Mouse (Mus musculus): ENCODE measurements around the gene Eva1c.

Gene Eva1c

DNA sequence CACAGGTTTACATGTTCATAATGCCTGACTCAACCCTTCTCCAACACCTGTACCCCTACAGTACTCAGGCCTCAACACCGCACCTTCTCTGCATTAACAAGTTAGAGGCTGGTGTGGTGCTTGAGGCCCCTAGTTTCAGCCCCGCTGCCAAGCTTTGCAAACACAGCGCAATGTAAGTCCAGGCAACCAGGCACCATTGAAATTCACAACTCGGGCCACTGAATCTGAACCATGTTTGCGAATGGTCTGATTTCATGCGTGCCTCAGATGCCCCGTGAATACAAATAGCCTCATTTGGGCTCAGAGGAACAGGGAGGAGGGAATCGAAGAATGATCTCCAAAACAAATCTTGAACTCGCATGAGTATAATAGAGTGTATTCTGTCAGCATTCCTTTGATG lies 15.6 kb downstream of the Eva1c start:
- CTCF ChIA-PET, result no interaction called here

DNA sequence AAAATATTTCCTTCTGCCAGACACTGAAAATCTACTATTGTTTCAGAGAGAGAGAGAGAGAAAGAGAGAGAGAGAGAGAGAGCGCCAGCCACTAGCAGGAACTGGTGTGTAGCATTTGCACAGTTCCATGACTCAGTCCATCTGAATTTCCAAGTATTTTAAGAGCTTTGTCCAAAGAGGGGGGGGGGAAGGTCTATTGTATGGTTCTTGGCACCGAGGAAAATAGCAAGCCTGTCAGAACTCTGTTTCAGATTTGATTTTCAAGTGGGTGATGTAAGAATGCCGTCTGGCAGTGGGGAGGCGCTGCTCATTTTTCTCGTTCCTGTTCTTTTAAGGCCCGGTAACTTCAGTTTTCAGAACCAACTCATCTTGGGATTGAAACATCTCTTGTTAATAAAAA lies 18.5 kb downstream of the Eva1c start:
- ChIA-PET POLR2A (interaction anchor here in 1 of 4 experiments (1.5 kb wide), 1 partner anchor 14 kb away, joined by 3 read pairs; no protein-coding TSS in a partner anchor), CTCF (interaction anchor here in 1 of 4 experiments (0.7 kb wide), 1 partner anchor 13 kb away, joined by 4 read pairs; no protein-coding TSS in a partner anchor)

More for the DNA sequence above, 15.6 kb downstream of the Eva1c start:
- POLR2A ChIA-PET, result interaction anchor here in 1 of 4 experiments (0.7 kb wide), 1 partner anchor 128 kb away, joined by 3 read pairs; no protein-coding TSS in a partner anchor

DNA sequence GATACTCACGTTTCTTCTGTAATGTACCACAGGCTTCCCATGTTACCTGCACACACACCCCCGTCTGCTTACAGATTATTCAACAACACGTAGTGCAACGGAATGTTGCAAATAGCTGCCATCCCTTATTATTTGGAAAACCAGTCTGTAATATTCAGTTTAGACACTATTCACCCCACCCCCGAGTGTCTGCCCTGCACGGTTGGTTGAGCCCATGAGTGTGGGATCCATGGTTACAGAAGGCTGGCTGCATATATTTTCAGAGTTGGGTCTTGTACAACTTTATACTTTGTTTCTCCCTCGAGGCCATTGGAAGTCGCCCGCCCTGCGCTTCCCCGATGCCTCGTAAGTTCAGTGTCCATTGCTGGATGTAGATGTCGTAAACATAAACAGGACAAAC lies 19.1 kb downstream of the Eva1c start:
- ChIA-PET CTCF (no interaction called here), POLR2A (interaction anchor here in 1 of 4 experiments (1.5 kb wide), 1 partner anchor 15 kb away, joined by 3 read pairs; no protein-coding TSS in a partner anchor)

DNA sequence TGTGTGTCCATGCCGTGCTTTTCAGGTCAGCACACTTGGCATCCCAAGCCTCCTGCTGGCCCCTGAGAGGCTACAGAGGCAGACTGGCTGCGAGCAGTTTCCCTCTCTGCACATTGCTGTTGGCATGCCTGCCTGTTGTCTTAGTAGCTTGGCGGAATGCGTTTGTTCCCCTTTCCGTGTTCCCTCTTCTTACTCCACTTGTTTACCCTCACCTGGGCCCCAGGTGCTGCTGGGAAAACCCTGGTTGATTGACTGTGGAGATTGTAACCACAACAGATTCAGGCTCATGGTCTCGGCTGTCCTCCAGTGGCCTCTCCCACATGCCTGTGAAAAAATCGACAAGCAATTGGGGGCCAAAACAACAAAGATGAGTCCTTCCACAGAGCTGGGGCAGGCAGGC lies 22.2 kb downstream of the Eva1c start:
- POLR2A ChIA-PET, result interaction anchor here in 3 of 4 experiments (0.9 to 2.2 kb wide), 8 partner anchors 18 to 636 kb away, joined by 3 to 13 read pairs (median 6); partner anchors contain the start of genes Cfap298 (in 2 of the 3), Ifnar1 (in 1 of the 3) and Synj1 (in 1 of the 3)
- CTCF ChIA-PET, result interaction anchor here in 3 of 4 experiments (0.5 to 1.5 kb wide), 3 partner anchors 11 to 23 kb away, joined by 3 read pairs; partner anchors contain the start of gene Eva1c (in 1 of the 3)

DNA sequence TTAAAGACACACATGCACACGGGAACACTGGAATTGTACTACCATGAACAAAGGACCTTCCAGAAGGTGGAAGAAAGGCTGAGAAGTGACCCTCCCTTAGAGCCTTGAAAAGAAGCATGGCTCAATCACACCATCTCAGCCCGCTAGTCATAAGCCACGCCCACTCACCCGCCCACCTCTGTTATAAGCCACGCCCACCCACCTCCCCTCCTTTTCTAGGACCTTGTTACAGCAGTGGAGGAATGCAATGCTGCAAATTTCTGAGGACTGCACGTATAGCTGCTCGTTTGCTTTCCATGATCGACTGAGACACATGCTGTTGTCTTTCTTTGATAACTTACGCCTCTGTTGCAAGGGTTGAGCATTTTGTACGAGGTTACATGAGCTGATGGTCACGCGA lies 22.7 kb downstream of the Eva1c start:
- POLR2A ChIA-PET, result interaction anchor here (0.6 to 2.2 kb wide), 12 partner anchors 18 to 786 kb away, joined by 3 to 13 read pairs (median 4); partner anchors contain the start of genes Cfap298 (in 2 of the 4), Ifnar1 (in 1 of the 4), Sod1 (in 1 of the 4) and Synj1 (in 1 of the 4)
- CTCF ChIA-PET, result interaction anchor here in 3 of 4 experiments (0.5 to 1.5 kb wide), 3 partner anchors 11 to 24 kb away, joined by 3 read pairs; partner anchors contain the start of gene Eva1c (in 1 of the 3)

- CTCF ChIA-PET, result interaction anchor here in 1 of 4 experiments (0.6 kb wide), 1 partner anchor 14 kb away, joined by 5 read pairs; no protein-coding TSS in a partner anchor
- POLR2A ChIA-PET, result interaction anchor here in 1 of 4 experiments (1.1 kb wide), 1 partner anchor 15 kb away, joined by 3 read pairs; no protein-coding TSS in a partner anchor
Observed at GRCm38 (mm10) chr16:90850881-90851280, 24.4 kb downstream of the Eva1c start.

- CTCF ChIA-PET, result no interaction called here
- POLR2A ChIA-PET, result interaction anchor here in 1 of 4 experiments (1.0 kb wide), 1 partner anchor 47 kb away, joined by 3 read pairs; no protein-coding TSS in a partner anchor
Observed at GRCm38 (mm10) chr16:90851621-90852334, 25.3 kb downstream of the Eva1c start.

DNA sequence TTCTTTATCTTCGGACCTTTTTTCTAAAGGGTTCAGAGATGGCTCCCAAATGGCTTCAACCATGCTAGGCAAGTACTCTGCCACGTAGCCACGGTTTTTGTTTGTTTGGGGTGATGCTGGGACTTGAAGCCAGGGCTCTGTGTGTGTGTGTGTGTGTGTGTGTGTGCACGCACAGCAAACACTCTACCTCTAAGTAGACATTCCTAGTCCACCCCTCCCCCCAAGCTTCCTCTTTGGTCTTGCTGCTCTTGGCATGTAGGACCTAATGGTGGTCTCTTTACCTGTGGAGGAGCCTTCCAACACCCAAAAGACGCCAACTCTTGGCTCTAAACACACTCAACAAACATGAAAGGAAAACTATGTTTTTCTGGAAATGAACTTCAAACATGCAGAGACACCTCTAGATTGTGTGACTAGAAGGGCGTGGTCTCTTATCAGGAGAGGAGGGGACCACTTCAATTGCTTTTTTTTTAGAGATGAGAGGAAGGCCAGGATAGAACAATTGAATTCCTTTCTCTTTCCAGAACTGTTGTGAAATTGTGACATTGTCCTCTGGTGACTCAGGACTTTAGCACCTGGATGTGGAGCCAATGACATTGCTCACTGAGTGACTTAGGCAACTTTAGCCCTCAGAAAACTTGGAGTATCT lies 30.2 kb downstream of the Eva1c start:
- CTCF ChIA-PET, result interaction anchor here in 1 of 4 experiments (1.5 kb wide), 1 partner anchor 30 kb away, joined by 3 read pairs; no protein-coding TSS in a partner anchor
- POLR2A ChIA-PET, result interaction anchor here in 1 of 4 experiments (0.6 kb wide), 1 partner anchor 564 kb away, joined by 4 read pairs; no protein-coding TSS in a partner anchor

- POLR2A ChIA-PET, result no interaction called here
Observed at GRCm38 (mm10) chr16:90858206-90858605, 31.7 kb downstream of the Eva1c start.

GRCm38 (mm10) chr16:90863036-90863435 lies 36.5 kb downstream of the Eva1c start:
- CTCF ChIA-PET, result no interaction called here

More at GRCm38 (mm10) chr16:90858206-90858605, 31.7 kb downstream of the Eva1c start:
- CTCF ChIA-PET, result interaction anchor here in 1 of 4 experiments (0.6 kb wide), 1 partner anchor 13 kb away, joined by 4 read pairs; no protein-coding TSS in a partner anchor

GRCm38 (mm10) chr16:90863468-90864046 lies 37.0 kb downstream of the Eva1c start:
- ChIA-PET POLR2A (interaction anchor here in 1 of 4 experiments (0.6 kb wide), 1 partner anchor 1037 kb away, joined by 3 read pairs; no protein-coding TSS in a partner anchor), CTCF (interaction anchor here in 1 of 4 experiments (0.6 kb wide), 1 partner anchor 17 kb away, joined by 4 read pairs; no protein-coding TSS in a partner anchor)

More at GRCm38 (mm10) chr16:90863036-90863435, 36.5 kb downstream of the Eva1c start:
- POLR2A ChIA-PET, result interaction anchor here in 1 of 4 experiments (0.6 kb wide), 1 partner anchor 1037 kb away, joined by 3 read pairs; no protein-coding TSS in a partner anchor

DNA sequence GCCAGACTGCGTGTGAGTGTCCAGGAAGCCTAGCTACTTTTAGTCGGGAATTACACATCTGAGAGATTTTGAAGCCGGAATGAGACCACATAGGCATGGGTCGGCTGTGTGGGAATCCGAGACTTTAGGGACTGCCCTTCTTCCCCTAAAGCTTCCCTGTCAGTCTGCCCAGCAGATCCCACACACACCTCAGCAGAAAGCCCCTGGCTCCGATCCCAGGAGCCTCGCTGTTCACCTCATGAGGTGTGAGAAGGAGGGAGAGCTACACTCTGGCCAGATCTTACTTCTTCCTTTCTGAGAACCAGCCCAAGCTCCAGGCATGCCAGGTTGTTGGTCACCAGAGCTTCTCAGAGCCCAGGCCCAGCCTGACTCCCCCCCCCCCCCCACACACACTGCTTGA lies 38.2 kb downstream of the Eva1c start:
- CTCF ChIA-PET, result interaction anchor here in 2 of 4 experiments (0.6 to 0.9 kb wide), 4 partner anchors 14 to 1125 kb away, joined by 3 to 6 read pairs (median 4); no protein-coding TSS in a partner anchor
- POLR2A ChIA-PET, result no interaction called here

GRCm38 (mm10) chr16:90865652-90866051 lies 39.1 kb downstream of the Eva1c start:
- ChIA-PET CTCF (no interaction called here), POLR2A (interaction anchor here in 2 of 4 experiments (0.6 kb wide), 3 partner anchors 13 to 1371 kb away, joined by 3 to 5 read pairs (median 4); no protein-coding TSS in a partner anchor)

DNA sequence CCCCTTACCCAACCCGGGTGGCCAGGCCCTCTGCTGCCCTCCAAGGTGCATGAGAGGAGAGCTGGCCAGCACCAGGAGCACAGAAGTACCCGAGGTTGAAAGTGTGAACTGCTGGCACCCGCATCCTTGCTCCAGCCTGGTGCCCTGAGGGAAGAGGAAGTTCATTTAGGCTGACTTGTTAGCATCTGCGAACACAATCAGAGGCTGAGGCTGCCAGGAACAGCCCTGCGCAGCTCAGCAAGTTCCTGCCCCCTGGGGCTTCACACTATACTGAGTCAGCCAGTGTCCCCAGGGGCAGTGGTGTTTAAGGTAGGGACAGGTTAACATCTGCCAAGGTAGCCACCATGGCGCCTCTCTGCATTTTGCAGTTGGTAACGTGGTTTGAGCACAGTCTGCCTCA lies 41.6 kb downstream of the Eva1c start:
- ChIA-PET POLR2A (no interaction called here), CTCF (interaction anchor here in 2 of 4 experiments (0.6 to 1.0 kb wide), 2 partner anchors 18 to 58 kb away, joined by 5 to 6 read pairs; no protein-coding TSS in a partner anchor)

DNA sequence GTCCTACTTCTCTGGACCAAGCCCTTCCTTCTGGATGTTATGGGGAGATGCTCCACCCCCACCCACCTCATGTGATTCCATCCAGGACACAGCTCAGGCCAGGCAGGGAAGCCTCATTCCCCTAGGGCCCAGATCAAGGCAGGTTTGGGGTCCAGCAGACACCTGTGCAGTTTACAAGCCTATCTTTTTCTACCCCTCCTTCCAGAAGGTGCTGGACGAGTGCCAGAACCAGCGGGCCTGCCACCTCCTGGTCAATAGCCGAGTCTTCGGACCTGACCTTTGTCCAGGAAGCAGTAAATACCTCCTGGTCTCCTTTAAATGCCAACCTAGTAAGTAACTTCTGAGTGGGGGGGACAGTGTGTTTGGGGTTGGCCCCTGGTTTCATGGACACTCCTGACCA lies 42.8 kb downstream of the Eva1c start:
- ChIA-PET CTCF (interaction anchor here in 1 of 4 experiments (1.0 kb wide), 1 partner anchor 56 kb away, joined by 5 read pairs; no protein-coding TSS in a partner anchor), POLR2A (no interaction called here)

GRCm38 (mm10) chr16:90872936-90873335 lies 46.4 kb downstream of the Eva1c start:
- ChIA-PET POLR2A (interaction anchor here in 2 of 4 experiments (0.6 to 0.7 kb wide), 4 partner anchors 436 to 941 kb away, joined by 3 to 4 read pairs (median 4); no protein-coding TSS in a partner anchor), CTCF (interaction anchor here in 1 of 4 experiments (0.6 kb wide), 1 partner anchor 53 kb away, joined by 6 read pairs; no protein-coding TSS in a partner anchor)

DNA sequence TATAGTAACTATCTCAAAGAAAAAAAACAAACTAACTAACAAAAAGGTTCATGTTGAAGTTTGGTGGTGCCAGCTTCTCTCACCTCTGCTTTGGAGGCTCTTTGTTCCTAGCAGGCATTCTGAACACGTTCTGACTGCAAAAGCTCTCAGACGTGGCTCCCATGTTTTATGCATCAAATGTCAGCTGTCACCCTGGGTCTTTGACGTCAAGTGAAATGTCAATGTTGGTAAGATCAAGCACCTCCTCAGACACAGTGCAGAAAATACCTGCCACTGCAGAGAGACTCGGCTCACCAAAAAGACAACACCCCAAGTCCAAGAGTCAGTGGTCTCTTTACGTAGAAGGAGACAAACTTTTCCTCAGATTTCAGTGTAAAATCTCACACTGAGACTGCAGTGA lies 48.0 kb downstream of the Eva1c start:
- POLR2A ChIA-PET, result no interaction called here
- CTCF ChIA-PET, result no interaction called here

All from embryonic stem cell, embryonic (primary cell).